Mouse (Mus musculus) layer of hippocampus, adult 11-12 months (tissue): ENCODE measurements around the gene Nupr1.

ENCODE experiments used
- DNase-seq: peaks from one replicate; pipeline ENCODE4 v3.0.0; 2022; ENCODE audit warnings: low spot score

The Nupr1 gene

DNA sequence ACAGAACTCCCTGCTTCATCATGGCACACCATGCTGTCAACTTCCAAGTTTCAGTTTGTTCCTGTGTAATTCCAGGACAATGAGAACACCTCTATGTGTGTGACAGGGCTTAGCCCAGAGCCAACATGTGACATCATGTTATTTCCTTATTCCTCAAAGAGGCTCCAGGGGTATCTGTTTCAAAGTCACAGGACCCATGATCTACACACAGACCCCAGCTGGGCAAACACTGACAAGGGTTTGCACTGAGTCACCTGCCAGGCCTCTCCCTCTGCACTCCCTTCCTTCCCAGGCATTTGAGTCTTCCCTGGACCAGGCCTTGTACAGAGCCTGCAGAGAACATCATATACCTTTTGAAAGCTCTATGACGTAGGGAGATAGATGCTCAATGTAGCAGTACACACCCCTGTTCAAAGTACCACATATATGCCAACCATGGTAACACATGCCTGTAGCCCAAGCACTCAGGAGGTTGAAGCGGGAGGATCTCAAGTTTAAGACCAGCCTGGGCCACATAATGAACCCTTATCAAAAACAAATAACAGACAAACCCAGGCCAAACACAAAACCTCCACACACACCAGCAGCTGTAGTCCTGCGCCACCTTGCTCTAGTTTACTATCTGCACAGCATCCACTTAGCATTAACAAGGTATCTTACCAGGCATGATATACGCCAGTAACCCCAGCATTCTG is at the start of gene Nupr1:
Gene Nupr1 (minus strand): TSS at position 38 of the 695 bp plus-strand sequence.
- no peak for DNase-seq

- no peak for DNase-seq
Measured at GRCm38 (mm10) chr7:126679683-126680082, 49.0 kb upstream of the Nupr1 start.

DNA sequence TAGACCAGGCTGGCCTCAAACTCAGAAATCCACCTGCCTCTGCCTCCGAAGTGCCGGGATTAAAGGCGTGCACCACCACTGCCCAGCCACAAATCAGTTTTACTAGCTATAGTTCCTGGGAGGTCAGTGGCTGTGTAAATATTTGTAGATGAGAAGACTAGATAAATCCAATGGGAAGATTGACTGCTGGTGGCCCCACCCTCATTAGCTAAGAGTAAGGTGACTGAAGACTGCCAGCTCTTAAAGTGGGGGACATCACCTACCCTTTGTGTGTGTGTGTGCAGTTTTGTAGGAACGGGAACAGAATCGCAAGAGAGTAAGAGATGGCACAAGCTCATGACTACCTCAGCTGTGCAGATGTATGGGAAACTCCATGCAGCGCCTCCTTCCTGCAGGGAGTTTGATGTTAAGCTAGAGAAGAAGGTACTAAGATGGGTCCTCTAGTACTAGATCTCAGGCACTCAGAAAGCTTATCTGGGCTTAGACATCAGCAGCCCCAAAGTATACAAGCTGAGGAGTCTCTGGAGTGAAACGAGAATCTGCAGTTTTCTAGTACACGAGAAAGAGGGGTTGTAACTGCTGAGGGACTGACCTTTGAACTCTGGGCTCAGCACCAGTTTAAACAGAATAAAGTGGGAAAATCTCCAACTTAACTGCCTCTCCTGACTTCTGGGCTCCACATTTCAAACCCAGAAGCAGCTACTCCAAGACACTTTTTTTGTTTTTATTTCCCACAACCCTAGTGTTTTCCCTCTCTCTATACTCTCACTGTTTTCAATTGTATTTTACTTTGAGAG is 48.1 kb upstream of the Nupr1 start:
- no peak for DNase-seq

DNA sequence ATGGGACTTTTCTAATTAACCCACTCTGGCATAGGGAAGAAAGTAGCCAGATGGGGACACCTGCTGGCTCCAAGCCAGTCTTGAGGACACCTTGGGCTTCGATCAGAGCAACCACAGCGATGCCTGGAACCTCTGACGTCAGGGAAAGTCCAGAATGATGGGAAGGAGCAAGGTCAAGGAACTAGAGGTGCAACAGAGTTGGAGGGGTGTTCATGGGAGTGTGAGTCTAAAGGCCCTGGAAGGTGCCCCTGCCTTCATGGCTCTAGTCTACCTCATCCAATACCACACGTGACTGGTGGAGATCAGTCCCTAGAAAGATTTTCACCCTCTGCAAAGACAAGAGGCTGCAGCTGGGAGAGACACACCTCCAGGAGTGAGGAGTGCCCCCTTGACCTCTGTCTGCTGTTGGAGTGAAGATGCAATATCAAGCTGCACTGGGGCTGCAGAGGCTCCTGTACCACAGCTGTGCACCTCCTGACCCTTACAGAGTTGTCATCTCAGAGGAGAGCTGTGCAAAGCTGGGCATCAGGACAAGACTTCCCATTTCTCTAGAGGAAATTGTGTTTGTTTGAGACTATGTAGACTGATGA is 46.1 kb upstream of the Nupr1 start:
- DNase-seq: no peak

DNA sequence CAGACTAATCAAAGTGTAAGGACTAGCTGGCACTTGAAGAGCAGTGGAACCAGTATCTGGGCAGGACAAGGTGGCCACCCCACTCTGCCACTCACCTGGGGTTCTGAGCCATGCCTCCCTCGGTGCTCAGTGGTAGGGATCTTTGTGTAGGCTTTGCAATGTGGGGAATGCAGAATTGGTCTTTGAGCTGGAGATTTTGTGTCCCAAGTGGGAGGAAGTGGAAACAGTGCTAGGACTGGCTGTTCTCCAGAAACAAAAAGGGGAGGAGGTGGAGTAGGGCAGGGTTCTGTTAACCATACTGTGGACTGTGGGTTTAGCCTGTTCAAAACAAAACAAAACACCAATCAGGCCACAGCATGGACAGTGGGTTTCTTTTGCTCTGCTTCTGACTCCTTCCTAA is 45.5 kb upstream of the Nupr1 start, which contains the start of gene Sult1a1:
Gene Sult1a1 (minus strand): TSS at position 226 of the 400 bp plus-strand sequence.
- no peak for DNase-seq

DNA sequence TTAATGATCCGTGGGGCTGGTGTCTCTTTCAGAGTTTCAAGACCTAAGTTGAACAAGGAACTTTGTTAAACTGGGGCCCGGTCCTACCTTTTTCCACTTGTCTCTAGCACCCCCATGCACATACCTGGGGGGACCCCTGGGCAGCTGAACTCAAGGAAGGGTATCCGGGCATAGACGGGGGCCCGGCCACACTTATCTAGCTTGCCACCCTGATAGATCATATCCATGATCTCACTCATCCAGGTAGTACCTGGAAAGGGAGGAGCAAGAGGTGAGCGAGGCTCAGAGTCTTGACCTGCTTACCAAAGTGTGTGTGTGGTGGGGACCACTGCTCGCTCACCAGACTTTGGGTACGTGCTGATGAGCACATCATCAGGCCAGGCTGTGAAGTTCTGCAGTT is 44.4 kb upstream of the Nupr1 start:
- no peak for DNase-seq

GRCm38 (mm10) chr7:126672111-126672510 is 41.5 kb upstream of the Nupr1 start:
- DNase-seq: no peak

GRCm38 (mm10) chr7:126670152-126670551 is 39.5 kb upstream of the Nupr1 start:
- no peak for DNase-seq

- DNase-seq: no peak
Measured at GRCm38 (mm10) chr7:126668452-126668851, 37.8 kb upstream of the Nupr1 start.

DNA sequence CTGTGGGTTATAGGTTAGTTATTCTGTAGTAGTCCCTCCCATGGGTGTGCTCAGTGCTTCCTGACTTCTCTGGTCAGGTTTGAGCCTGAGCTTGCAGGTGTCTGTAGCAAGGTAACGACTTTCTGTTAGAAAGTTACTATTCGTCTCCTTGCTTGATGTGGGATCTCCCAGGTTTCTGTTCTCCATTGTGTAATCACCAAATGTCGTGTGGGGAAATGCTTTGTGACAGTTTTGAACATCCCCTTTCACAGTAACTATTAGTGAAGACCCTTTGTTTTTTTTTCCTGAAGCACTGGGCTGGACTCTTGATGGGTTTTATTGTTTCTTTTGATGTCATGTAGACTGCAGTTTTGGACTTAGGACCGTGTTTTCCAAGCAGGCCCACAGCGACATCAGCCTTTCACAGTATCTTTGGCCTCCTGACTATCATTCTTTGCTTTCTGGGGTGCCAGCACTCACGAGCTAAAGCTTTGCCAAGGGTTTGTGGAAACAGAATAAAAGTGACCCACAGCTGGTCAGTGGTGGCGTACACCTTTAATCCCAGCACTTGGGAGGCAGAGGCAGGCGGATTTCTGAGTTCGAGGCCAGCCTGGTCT is 36.9 kb upstream of the Nupr1 start:
- DNase-seq: no peak

GRCm38 (mm10) chr7:126665269-126665668 is 34.6 kb upstream of the Nupr1 start:
- DNase-seq: no peak

GRCm38 (mm10) chr7:126663646-126664045 is 33.0 kb upstream of the Nupr1 start:
- no peak for DNase-seq

DNA sequence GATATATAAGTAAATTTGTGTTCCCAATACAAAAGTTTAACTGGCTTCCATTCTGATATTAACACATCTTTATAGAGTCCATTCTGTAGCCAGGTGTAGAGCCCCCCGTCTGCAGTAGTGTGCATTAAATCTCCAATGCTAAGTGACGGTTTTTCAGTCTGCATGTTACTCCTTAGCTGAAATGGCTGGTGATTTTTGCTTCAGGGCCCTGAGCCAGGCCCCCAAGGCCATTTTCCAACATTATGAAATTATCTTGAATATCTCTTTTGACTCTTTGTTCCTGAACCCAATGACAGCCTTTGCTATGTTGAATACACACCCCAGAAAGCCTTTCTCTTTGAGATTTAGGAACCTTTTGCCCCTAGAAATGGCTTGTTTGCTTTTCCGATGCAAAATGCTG is 29.1 kb upstream of the Nupr1 start:
- DNase-seq: no peak

GRCm38 (mm10) chr7:126657522-126657921 is 26.9 kb upstream of the Nupr1 start:
- no peak for DNase-seq

- no peak for DNase-seq
Measured at GRCm38 (mm10) chr7:126655695-126656094, 25.0 kb upstream of the Nupr1 start.

- DNase-seq: no peak
Measured at GRCm38 (mm10) chr7:126653991-126654390, 23.3 kb upstream of the Nupr1 start.

DNA sequence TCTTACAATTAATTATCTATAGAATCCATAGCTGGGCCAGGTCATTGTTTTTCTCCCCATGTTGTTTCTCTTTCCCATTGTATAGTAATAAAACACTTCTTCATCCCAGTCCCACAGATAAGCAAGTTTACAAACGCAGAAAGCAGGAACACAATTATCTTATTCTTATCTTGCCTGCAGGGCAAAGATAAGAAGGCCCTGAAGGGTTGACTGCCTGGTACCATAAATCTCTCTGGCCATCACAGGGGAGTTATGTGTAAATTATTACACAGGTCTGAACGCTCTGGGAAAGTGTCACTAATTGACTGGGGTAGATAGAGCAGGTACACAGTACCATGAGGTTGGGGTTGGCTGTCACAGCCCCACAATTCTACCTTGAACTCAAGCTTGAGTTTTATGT is 20.2 kb upstream of the Nupr1 start:
- DNase-seq: no peak

DNA sequence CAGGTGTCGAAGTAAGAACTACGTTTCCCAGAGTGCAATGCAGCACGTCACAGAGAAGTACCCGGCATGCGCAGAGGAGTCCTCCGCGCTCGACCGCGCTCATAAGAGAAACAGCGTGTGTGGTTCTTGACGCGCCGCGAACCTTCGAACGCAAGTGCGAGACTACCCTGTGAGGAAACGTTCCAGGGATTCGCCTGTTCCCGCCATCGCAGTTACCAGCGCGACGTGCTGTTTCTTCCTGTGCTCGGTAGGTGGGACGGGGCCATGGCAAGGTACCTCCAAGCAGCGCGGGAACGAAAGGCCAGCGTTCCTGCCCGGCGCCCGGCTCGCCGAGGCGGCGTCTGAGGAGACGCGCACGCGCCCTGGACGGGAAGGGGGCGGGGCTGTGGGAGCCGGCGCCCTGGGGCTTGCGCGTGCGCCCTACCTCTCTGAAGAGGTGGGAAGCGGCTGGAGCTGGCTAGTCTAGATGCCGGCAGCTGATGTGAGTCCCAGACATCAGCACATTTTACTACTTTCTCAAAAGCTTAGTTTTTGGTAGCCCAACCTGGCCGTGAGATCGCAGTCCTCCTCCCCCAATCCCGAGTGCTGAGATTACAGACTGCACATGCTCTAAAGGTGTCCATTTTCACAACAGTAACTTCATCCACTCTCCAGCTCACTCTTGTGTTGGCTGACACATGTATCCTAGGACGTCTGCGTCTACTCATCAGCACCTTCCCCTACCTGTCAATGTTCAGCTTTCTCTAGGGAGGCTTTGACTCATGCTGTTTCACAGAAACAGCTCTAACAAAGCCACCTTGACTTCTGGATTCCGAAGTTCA is 18.8 kb upstream of the Nupr1 start, which contains the start of gene Sgf29:
Gene Sgf29 (plus strand): TSS at position 79 of the 821 bp plus-strand sequence.
- DNase-seq: peak; percentile 91

GRCm38 (mm10) chr7:126648486-126648885 is 17.8 kb upstream of the Nupr1 start:
- DNase-seq: no peak

GRCm38 (mm10) chr7:126645708-126646107 is 15.0 kb upstream of the Nupr1 start:
- DNase-seq: no peak

GRCm38 (mm10) chr7:126644914-126645313 is 14.3 kb upstream of the Nupr1 start:
- DNase-seq: no peak

GRCm38 (mm10) chr7:126644345-126644744 is 13.7 kb upstream of the Nupr1 start:
- DNase-seq: no peak
